Mouse (Mus musculus) neural tube, embryonic 15.5 days (tissue): Measurements from ENCODE around the gene Ttc13. TPM values are rescaled to one million over a fixed set of nuclear protein-coding genes. Genes with fewer than 3 reads are reported as not detected.

ENCODE experiments used
- ATAC-seq: fragments of 200-750 bp; cut with Nextera tagmentation; 2 replicates; pipeline ENCODE4 v1.8.0; 2017; ENCODE audit warnings: mild to moderate bottlenecking, moderate TSS enrichment, moderate library complexity; ENCODE audit not compliant: low FRiP score
- H3K27ac ChIP-seq: fragments of 300-500 bp; sonication (generic); replicated peaks from 2 replicates; pipeline ENCODE4 v1.5.1; 2015; ENCODE audit warnings: mild to moderate bottlenecking, inconsistent platforms
- H3K27me3 ChIP-seq: fragments of 300-500 bp; sonication (generic); replicated peaks from 2 replicates; pipeline ENCODE4 v1.6.1; 2015; ENCODE audit warnings: inconsistent platforms
- H3K36me3 ChIP-seq: fragments of 300-500 bp; sonication (generic); 2 replicates; pipeline ENCODE4 v1.6.1; 2015; ENCODE audit warnings: inconsistent platforms
- H3K4me1 ChIP-seq: fragments of 300-500 bp; sonication (generic); 2 replicates; pipeline ENCODE4 v1.6.1; 2015; ENCODE audit warnings: inconsistent platforms
- H3K4me2 ChIP-seq: fragments of 300-500 bp; sonication (generic); 2 replicates; pipeline ENCODE4 v1.6.1; 2015; ENCODE audit warnings: inconsistent platforms, mild to moderate bottlenecking, moderate library complexity
- H3K4me3 ChIP-seq: fragments of 300-500 bp; sonication (generic); replicated peaks from 2 replicates; pipeline ENCODE4 v1.5.1; 2015; ENCODE audit warnings: mild to moderate bottlenecking, inconsistent platforms
- H3K9ac ChIP-seq: fragments of 300-500 bp; sonication (generic); replicated peaks from 2 replicates; pipeline ENCODE4 v1.6.1; 2015; ENCODE audit warnings: mild to moderate bottlenecking, inconsistent platforms
- H3K9me3 ChIP-seq: fragments of 300-500 bp; sonication (generic); replicated peaks from 2 replicates; pipeline ENCODE4 v1.6.1; 2016; ENCODE audit warnings: inconsistent platforms
- WGBS: fragments of 180-500 bp; shearing (Covaris S2); methylation state at CpG from one replicate; pipeline ENCODE4 v1.1.7; 2015; ENCODE audit warnings: mixed read lengths; 5-methylcytosine and 5-hydroxymethylcytosine counted together
- polyA plus RNA-seq: library from polyadenylated mRNA; unstranded; fragments of >200 nt; fragmentation: Nextera tagmentation; extraction: Ambion mirVana; gene quantifications from 2 replicates; pipeline ENCODE4 v1.2.1, GENCODE M21; 2015

The Ttc13 gene
- polyA plus RNA-seq, 1 experiment from 2014 or later: 62.9 TPM

DNA sequence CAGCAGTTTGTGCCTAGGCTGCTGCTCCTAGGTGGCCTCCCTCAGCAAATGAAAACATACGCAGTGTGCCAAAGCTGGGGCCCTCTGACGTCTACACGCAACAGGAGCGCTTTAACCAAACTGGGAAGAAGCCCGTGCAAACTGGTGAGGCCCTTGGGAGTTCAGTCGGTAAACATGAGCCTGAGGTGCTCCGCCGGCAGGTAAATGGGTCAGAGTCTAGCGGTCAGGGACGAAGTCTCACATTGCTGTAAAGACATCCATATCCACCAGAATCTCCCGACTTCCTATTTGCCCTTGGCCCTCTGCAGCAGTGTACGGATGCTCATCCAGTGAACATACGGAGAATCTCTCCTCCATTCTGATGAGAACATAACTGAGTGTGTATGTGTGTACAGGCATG is 24.9 kb upstream of the Ttc13 start:
- no peak overlapping the region for H3K4me2 ChIP-seq
- no peaks in the 10 kb centered on the region for H3K9me3 ChIP-seq
- ATAC-seq: no peak
- H3K4me3 ChIP-seq: no peak overlapping the region
- no peak overlapping the region for H3K9ac ChIP-seq
- no peaks in the 10 kb centered on the region for H3K36me3 ChIP-seq
- no peak overlapping the region for H3K27ac ChIP-seq
- 81% methylated on average over 13 of the region's 13 CpGs for WGBS
- H3K27me3 ChIP-seq: peaks cover 31% of the 10 kb centered on the region
- H3K4me1 ChIP-seq: peaks cover 9% of the 10 kb centered on the region

DNA sequence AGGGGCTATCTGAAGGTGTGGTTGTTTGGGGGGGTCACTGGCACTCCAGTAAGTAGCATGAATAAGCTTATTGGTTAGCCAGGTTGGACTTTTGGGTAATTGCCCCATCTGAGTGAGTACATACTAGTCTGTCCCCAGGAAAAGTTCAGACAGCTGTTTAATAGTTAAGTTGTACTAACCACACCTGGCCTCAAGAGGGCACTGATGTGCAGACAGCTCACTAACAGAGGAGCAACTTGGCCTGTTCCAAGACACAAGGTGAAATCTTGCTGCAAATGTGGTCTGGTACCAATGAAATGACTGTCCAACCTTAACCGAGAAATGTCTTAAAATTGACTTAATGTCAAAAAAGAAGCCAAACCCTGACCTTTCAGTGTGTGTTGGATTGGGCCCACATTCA is 17.5 kb upstream of the Ttc13 start:
- Histone ChIP-seq H3K4me2 (no peak overlapping the region), H3K9ac (no peak overlapping the region), H3K4me1 (no peaks in the 10 kb centered on the region), H3K27me3 (no peaks in the 10 kb centered on the region), H3K36me3 (peaks cover 19% of the 10 kb centered on the region), H3K27ac (no peak overlapping the region), H3K9me3 (no peaks in the 10 kb centered on the region), H3K4me3 (no peak overlapping the region)
- ATAC-seq: peak; percentile 17; the same call in 1 of the 2 replicates
- 79% methylated on average over 1 of the region's 1 CpGs for WGBS

DNA sequence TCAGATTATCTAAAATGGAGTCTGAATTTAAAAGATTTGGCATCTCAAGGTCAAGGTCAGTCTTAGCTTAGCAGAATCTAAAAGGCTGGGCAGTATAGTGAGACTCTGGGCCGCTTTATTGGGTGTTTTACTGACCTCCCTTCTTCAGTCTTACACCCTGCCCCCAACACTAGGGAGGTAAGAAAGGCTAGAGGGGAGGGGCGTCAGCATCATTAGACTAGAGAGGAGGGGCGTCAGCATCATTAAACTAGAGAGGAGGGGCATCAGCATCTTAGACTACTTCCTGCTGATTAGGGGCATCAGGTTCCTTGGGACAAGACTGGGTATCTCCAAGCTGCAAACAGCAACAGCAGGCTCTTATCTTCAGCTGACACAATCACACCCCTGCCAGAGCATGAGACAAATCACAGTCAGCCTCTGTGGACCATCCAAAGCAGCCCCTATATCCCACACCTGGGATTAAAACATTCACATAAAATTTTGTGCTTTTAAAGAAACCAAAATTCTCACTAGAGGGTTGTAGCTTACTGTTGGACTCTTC is 13.7 kb upstream of the Ttc13 start:
- Histone ChIP-seq H3K27me3 (no peaks in the 10 kb centered on the region), H3K9me3 (no peaks in the 10 kb centered on the region), H3K4me3 (no peak overlapping the region), H3K27ac (no peak overlapping the region), H3K4me2 (no peak overlapping the region), H3K36me3 (peaks cover 47% of the 10 kb centered on the region), H3K4me1 (no peaks in the 10 kb centered on the region), H3K9ac (no peak overlapping the region)
- no peak for ATAC-seq
- 39% methylated on average over 3 of the region's 3 CpGs for WGBS

DNA sequence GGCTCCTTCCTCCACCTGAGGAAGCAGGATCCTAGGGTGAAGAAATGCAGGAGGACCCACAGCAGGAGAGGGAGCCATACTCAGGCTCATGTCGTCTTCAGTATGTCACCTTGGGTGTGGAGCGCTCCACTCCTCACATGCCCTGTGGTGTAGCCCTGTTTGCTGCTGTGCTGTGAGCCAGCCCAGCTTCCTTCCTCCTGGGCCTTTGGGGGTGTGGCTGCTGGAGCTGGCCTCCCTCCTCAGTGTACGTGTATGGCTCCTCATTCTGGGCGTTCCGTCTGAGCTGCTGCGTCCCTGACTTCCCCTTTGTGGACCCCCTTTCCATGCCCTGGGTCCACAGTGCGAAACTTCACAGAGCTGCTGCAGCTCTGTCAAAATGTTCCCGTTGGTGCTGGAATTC is 11.0 kb upstream of the Ttc13 start:
- H3K9ac ChIP-seq: no peak overlapping the region
- H3K4me2 ChIP-seq: no peak overlapping the region
- no peaks in the 10 kb centered on the region for H3K27me3 ChIP-seq
- ATAC-seq: no peak
- no peaks in the 10 kb centered on the region for H3K4me1 ChIP-seq
- H3K4me3 ChIP-seq: no peak overlapping the region
- 97% methylated on average over 8 of the region's 8 CpGs for WGBS
- H3K27ac ChIP-seq: no peak overlapping the region
- no peaks in the 10 kb centered on the region for H3K9me3 ChIP-seq
- peaks cover 72% of the 10 kb centered on the region for H3K36me3 ChIP-seq

DNA sequence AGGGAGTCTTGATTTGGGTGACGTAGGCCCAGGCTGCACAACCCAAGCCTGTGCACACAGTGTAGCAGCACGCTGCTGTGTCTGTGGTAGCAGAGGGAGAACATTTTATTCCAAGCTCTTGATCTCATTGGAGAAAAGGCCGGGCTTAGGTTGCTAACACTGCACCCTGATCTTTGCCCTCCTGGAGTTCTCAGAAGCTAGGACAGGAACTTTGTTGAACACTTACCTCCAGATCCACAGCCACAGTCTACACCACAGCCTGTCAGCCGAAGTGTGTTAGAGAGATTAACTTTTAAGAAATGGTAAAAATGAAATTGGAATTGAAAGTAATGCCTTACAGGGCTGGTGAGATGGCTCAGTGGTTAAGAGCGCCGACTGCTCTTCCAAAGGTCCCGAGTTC is 2.5 kb upstream of the Ttc13 start:
- Histone ChIP-seq H3K4me2 (no peak overlapping the region), H3K4me1 (peaks cover 31% of the 10 kb centered on the region), H3K9me3 (no peaks in the 10 kb centered on the region), H3K36me3 (peaks cover 34% of the 10 kb centered on the region), H3K27me3 (no peaks in the 10 kb centered on the region), H3K9ac (no peak overlapping the region), H3K27ac (no peak overlapping the region), H3K4me3 (no peak overlapping the region)
- ATAC-seq: no peak
- WGBS: 96% methylated on average over 7 of the region's 7 CpGs

DNA sequence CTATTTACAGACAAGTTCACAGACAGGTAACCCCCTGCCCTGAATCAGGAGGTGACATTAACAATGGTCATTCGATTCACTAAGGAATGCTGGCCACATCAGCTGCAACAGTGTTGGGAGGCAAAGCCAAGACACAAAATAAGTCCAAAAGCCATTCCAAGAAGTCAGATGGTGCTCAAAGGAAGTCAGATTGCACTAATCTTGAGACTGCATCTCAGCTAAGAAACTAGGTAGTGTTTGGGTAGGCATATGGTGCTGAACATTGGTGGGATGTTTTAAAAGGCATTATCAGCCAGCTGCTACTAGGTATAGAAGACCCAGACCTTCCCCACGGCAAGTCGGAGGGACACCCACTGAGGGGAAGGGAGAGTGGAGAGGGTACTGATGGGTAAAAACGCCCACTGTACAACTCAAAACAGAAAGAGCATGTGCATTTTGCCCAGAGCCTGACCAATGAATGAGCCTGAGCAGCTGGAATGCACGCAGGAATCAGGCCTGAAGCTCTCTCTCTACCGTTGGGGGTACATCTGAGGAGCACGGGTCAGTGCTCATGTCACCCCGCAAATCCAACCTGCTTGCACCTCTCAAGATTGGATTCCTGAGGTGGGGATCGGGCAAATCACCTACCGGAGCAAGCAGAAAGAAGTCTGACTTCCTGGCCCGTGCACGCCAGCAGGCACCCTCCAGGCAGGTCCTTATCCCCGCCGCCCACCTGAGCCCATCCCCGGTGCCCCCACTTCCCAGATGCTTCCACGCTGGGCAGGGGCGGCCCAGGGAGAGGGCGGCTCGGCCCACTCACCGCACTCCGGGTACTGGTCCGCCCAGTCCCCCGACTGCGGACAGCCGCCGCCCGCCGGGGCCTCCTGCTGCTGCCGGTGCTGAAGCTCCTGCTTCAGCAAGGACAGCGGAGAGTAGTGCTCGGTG is 583 bp downstream of the Ttc13 start:
- Histone ChIP-seq H3K9me3 (no peaks in the 10 kb centered on the region), H3K9ac (peak overlapping the region; percentile 89), H3K27me3 (no peaks in the 10 kb centered on the region), H3K4me1 (peaks cover 31% of the 10 kb centered on the region), H3K27ac (peak overlapping the region; percentile 74), H3K4me2 (peak overlapping the region; percentile 83), H3K36me3 (peaks cover 5% of the 10 kb centered on the region; the same call in 1 of the 2 replicates), H3K4me3 (peak overlapping the region; percentile 92)
- WGBS: 2% methylated on average over 29 of the region's 31 CpGs
- ATAC-seq: peak; percentile 65

DNA sequence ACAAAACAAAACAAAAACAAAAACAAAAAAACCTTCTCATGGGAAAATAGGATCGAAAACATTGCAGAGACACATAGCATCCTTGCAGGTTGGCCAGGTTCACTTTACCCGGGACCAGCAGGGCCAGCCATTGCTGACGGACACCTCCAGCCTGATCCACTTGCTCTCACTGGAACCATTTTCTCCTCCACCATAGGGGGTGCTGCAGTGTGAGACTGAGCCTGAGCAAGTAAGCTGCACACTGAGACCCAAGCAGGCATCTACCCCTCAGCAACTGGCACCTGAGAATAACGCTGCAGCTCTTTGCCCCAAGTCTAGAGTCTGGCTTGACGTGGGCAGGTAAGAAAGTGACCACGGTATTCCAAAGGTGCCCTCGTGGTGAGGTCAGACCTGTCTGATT is 1.6 kb downstream of the Ttc13 start:
- no peak overlapping the region for H3K4me3 ChIP-seq
- H3K4me2 ChIP-seq: peak overlapping the region; percentile 83
- WGBS: 80% methylated on average over 7 of the region's 7 CpGs
- no peak overlapping the region for H3K9ac ChIP-seq
- no peaks in the 10 kb centered on the region for H3K9me3 ChIP-seq
- H3K27me3 ChIP-seq: no peaks in the 10 kb centered on the region
- no peak for ATAC-seq
- H3K27ac ChIP-seq: no peak overlapping the region
- H3K4me1 ChIP-seq: peaks cover 31% of the 10 kb centered on the region
- no peaks in the 10 kb centered on the region for H3K36me3 ChIP-seq

DNA sequence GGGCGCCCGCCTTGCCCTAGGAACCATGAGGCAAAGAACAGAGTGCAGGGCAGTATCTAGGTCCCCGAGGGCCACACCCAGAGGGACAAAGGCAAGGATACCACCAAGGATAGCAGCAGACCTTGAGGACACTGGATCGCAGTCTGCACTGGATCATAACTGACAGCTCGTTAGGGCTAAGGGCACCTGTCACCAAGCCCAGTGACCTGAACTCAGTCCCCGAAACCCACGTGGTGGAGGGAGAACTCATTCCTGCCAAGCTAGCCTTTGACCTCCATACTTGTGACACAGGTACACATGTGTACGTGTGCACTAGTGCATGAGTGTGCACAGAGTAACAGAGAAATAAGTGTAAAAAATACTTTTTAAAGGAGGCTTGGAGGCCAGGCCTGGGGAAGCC is 6.0 kb downstream of the Ttc13 start:
- no peaks in the 10 kb centered on the region for H3K9me3 ChIP-seq
- no peaks in the 10 kb centered on the region for H3K27me3 ChIP-seq
- no peak overlapping the region for H3K4me3 ChIP-seq
- no peak overlapping the region for H3K9ac ChIP-seq
- WGBS: 94% methylated on average over 8 of the region's 8 CpGs
- no peak for ATAC-seq
- peaks cover 10% of the 10 kb centered on the region for H3K4me1 ChIP-seq
- peaks cover 31% of the 10 kb centered on the region for H3K36me3 ChIP-seq
- H3K4me2 ChIP-seq: no peak overlapping the region
- no peak overlapping the region for H3K27ac ChIP-seq

DNA sequence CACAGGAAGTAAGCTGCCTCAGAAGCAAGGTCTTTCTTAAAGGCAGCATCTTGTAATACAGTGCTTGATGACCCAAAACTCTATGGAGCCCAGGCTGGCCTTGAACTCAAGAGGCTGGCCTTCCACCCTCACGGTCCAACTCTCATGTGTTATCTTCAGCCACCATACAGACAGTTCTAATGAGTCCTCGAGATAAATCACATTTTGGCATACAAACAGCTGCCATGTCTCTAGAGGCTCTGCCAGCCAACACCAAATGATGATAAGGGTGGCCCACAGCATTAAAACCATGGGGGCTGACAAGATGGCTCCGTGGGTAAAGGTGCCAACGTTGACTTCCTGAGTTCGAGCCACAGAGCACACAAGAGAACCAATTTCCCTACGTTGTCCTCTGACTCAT is 8.6 kb downstream of the Ttc13 start:
- ATAC-seq: no peak
- 94% methylated on average over 6 of the region's 6 CpGs for WGBS
- Histone ChIP-seq H3K27me3 (no peaks in the 10 kb centered on the region), H3K36me3 (peaks cover 52% of the 10 kb centered on the region), H3K9ac (no peak overlapping the region), H3K4me3 (no peak overlapping the region), H3K27ac (no peak overlapping the region), H3K4me2 (no peak overlapping the region), H3K9me3 (no peaks in the 10 kb centered on the region), H3K4me1 (no peaks in the 10 kb centered on the region)

DNA sequence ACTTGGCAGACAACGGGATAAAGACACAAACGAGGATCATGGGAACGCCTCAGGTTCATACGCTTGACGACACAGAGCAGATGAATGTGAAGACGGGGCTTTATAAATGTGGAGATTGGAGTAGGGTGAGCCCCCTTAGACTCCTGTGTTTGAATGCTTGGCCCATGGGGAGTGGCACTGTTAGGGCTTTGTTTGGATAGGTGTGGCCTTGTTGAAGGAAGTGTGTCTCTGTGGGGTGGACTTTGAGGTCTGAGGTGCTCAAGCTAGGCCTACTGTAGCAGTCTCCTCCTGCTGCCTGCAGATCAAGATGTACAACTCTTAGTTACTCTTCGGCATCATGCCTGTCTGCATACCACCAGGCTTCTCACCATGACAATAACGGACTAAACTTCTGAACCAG is 16.0 kb downstream of the Ttc13 start:
- Histone ChIP-seq H3K27me3 (no peaks in the 10 kb centered on the region), H3K4me1 (no peaks in the 10 kb centered on the region), H3K27ac (no peak overlapping the region), H3K9me3 (no peaks in the 10 kb centered on the region), H3K36me3 (peaks cover 62% of the 10 kb centered on the region), H3K4me3 (no peak overlapping the region), H3K4me2 (no peak overlapping the region), H3K9ac (no peak overlapping the region)
- 96% methylated on average over 8 of the region's 8 CpGs for WGBS
- ATAC-seq: no peak

DNA sequence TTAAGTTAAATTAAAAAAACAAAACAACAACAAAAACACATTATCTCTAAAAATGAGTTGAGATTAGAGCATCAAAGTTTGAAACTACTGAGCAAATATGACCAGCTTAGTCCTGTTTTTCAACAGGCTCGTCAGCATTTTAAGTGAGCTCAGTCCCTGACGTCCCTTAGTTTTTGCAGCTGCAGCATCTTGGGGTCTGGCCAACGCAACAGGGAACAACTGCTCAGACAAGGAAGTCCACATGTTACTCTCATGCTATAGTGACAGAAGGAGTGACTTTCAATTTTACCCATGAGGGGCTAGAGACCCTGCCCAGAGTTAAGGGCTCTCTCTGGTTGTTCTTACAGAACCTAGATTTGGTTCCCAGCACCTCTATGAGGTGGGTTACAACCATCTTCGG is 17.4 kb downstream of the Ttc13 start:
- H3K9ac ChIP-seq: no peak overlapping the region
- no peaks in the 10 kb centered on the region for H3K4me1 ChIP-seq
- H3K4me2 ChIP-seq: no peak overlapping the region
- no peak overlapping the region for H3K27ac ChIP-seq
- no peaks in the 10 kb centered on the region for H3K27me3 ChIP-seq
- H3K9me3 ChIP-seq: no peaks in the 10 kb centered on the region
- no peak for ATAC-seq
- WGBS: 87% methylated on average over 4 of the region's 4 CpGs
- H3K36me3 ChIP-seq: peaks cover 66% of the 10 kb centered on the region
- H3K4me3 ChIP-seq: no peak overlapping the region

DNA sequence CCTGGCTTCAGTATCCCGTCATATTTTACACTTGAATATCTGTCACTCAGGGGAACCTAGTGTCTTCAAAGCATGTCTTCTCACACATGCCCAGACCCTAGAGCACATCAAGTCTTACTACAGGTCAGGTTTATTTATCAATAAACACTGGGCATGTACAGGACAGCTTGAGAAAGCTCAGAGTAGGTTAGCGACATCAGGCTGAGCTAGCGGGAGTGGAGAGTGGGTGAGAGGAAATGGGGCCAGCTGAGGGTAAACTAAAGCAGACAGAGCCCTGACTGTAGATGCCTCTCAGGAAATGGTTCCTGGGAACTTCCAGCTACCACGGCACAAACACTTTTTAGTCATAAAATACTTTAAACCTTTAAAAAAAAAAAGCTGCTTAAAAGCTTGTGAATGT is 18.3 kb downstream of the Ttc13 start:
- no peak for ATAC-seq
- no peaks in the 10 kb centered on the region for H3K9me3 ChIP-seq
- no peaks in the 10 kb centered on the region for H3K4me1 ChIP-seq
- no peak overlapping the region for H3K27ac ChIP-seq
- H3K4me2 ChIP-seq: no peak overlapping the region
- WGBS: 84% methylated on average over 4 of the region's 4 CpGs
- no peaks in the 10 kb centered on the region for H3K27me3 ChIP-seq
- peaks cover 65% of the 10 kb centered on the region for H3K36me3 ChIP-seq
- H3K9ac ChIP-seq: no peak overlapping the region
- H3K4me3 ChIP-seq: no peak overlapping the region
